Mouse (Mus musculus): Measurements from ENCODE around the gene Ahcy.

- no peak for TF ChIP-seq CTCF (IDR thresholded peaks at IDR 0.05)
- no peak for TF ChIP-seq EP300 (IDR thresholded peaks at IDR 0.05)
These were observed 41.0 kb upstream of the Ahcy start for GRCm38 (mm10) chr2:155115216-155115830.
